Mouse (Mus musculus) MEL (cell line): ENCODE results near the gene Rab28.
A peak's percentile ranks its signal among the peaks of the same experiment; 100 is the strongest.

ENCODE experiments used
- CHD2 ChIP-seq: IDR thresholded peaks from 2 replicates; pipeline ENCODE4 v1.6.1; 2011; ENCODE audit warnings: low read length, improper control_type of control experiment
- CTCF ChIP-seq, 3 experiments: IDR thresholded peaks in 2 of 3; conservative IDR thresholded peaks in 1 of 3; 2 replicates each; pipeline ENCODE4 v1.5.1; 2011 to 2012; ENCODE audit warnings: low read length in 3 of 3, low read depth in 2 of 3, mild to moderate bottlenecking in 2 of 3, improper control_type of control experiment in 1 of 3, inconsistent platforms in 1 of 3, mixed read lengths in 1 of 3, moderate library complexity in 1 of 3; ENCODE audit not compliant: control insufficient read depth in 1 of 3, insufficient read depth in 1 of 3, poor library complexity in 1 of 3, severe bottlenecking in 1 of 3
- EP300 ChIP-seq, 2 experiments: IDR thresholded peaks; 2 replicates each; pipeline ENCODE4 v1.6.1; 2011; ENCODE audit warnings: improper control_type of control experiment in 2 of 2, low read length in 2 of 2, low read depth in 1 of 2, mild to moderate bottlenecking in 1 of 2
- JUND ChIP-seq: IDR thresholded peaks from 2 replicates; pipeline ENCODE4 v1.6.1; 2011; ENCODE audit warnings: low read depth, mild to moderate bottlenecking, improper control_type of control experiment, low read length
- MAX ChIP-seq: IDR thresholded peaks from 2 replicates; pipeline ENCODE4 v1.6.1; 2011; ENCODE audit warnings: low read length, improper control_type of control experiment
- POLR2A ChIP-seq, 2 experiments: IDR thresholded peaks; 2 replicates each; pipeline ENCODE4 v1.6.1; 2011 to 2012; ENCODE audit warnings: low read length in 2 of 2, mild to moderate bottlenecking in 2 of 2, control low read depth in 1 of 2, improper control_type of control experiment in 1 of 2, low read depth in 1 of 2, moderate library complexity in 1 of 2; ENCODE audit not compliant: control insufficient read depth in 1 of 2, insufficient read depth in 1 of 2, poor library complexity in 1 of 2
- POLR2AphosphoS2 ChIP-seq: IDR thresholded peaks from 2 replicates; pipeline ENCODE4 v1.6.1; 2011; ENCODE audit warnings: low read length, improper control_type of control experiment
- RAD21 ChIP-seq: IDR thresholded peaks from 2 replicates; pipeline ENCODE4 v1.6.1; 2011; ENCODE audit warnings: mild to moderate bottlenecking, low read depth, low read length, improper control_type of control experiment
- UBTF ChIP-seq: IDR thresholded peaks from 2 replicates; pipeline ENCODE4 v1.6.1; 2012; ENCODE audit warnings: low read depth, mild to moderate bottlenecking, inconsistent platforms, low read length, improper control_type of control experiment, moderate library complexity, borderline replicate concordance; ENCODE audit not compliant: insufficient read depth
- USF1 ChIP-seq: IDR thresholded peaks from 2 replicates; pipeline ENCODE4 v1.6.1; 2014; ENCODE audit warnings: low read depth, mild to moderate bottlenecking, inconsistent platforms, low read length, improper control_type of control experiment, moderate library complexity
- ZKSCAN1 ChIP-seq: IDR thresholded peaks from 2 replicates; pipeline ENCODE4 v1.6.1; 2012; ENCODE audit warnings: low read depth, mild to moderate bottlenecking, inconsistent platforms, low read length, improper control_type of control experiment, moderate library complexity

GRCm38 (mm10) chr5:41708051-41708630, at the start of gene Rab28:
- no peak for TF ChIP-seq USF1
- no peak for TF ChIP-seq CTCF (IDR thresholded peaks at IDR 0.05 in 2 of 3, conservative IDR thresholded peaks at IDR 0.05 in 1 of 3; ENCODE audit: control insufficient read depth in 1 of 3, insufficient read depth in 1 of 3, low read depth in 2 of 3, low read length in 3 of 3, poor library complexity in 1 of 3, severe bottlenecking in 1 of 3)
- TF ChIP-seq POLR2AphosphoS2, result no peak; the same call in 1 of the 2 replicates
- TF ChIP-seq POLR2A (IDR thresholded peaks at IDR 0.05; ENCODE audit: control insufficient read depth in 1 of 2, insufficient read depth in 1 of 2, low read depth in 1 of 2, low read length in 2 of 2, poor library complexity in 1 of 2), result peak in 1 of 2 experiments; percentile 71; a peak in 1 of 4 replicates
- TF ChIP-seq JUND, result no peak
- TF ChIP-seq ZKSCAN1, result no peak
- TF ChIP-seq MAX, result peak; percentile 59; the same call in 1 of the 2 replicates
- TF ChIP-seq CHD2, result peak; percentile 49; the same call in 1 of the 2 replicates
- no peak for TF ChIP-seq EP300 (IDR thresholded peaks at IDR 0.05; ENCODE audit: low read depth in 1 of 2, low read length in 2 of 2)
- no peak for TF ChIP-seq RAD21
- no peak for TF ChIP-seq UBTF
